Mouse (Mus musculus) left cerebral cortex, postnatal 36 days (tissue): ENCODE data around the gene Tubb3. TPM values are rescaled to one million over a fixed set of nuclear protein-coding genes. Genes with fewer than 3 reads are reported as not detected.
"Not testable (repeated sequence)": the region's sequence is repeated elsewhere in the genome, so short reads cannot be mapped to it uniquely, and the experiment has no call there.

ENCODE experiments used
- DNase-seq, 2 experiments: peaks; one replicate each; pipeline ENCODE4 v3.0.0; 2021 to 2022; ENCODE audit warnings: low spot score in 2 of 2, mixed read lengths in 1 of 2
- intact Hi-C: fragments of 180-260 bp; cut with DNase I; formaldehyde crosslinking; loops from one replicate; pipeline ENCODE4 v1.15.1; 2025
- total RNA-seq, 2 experiments: library from RNA; stranded (reverse); gene quantifications; 2 replicates each; pipeline ENCODE4 v1.2.3; 2021

The Tubb3 gene
- total RNA-seq, 2 experiments from 2014 or later: 399 to 458 TPM

DNA sequence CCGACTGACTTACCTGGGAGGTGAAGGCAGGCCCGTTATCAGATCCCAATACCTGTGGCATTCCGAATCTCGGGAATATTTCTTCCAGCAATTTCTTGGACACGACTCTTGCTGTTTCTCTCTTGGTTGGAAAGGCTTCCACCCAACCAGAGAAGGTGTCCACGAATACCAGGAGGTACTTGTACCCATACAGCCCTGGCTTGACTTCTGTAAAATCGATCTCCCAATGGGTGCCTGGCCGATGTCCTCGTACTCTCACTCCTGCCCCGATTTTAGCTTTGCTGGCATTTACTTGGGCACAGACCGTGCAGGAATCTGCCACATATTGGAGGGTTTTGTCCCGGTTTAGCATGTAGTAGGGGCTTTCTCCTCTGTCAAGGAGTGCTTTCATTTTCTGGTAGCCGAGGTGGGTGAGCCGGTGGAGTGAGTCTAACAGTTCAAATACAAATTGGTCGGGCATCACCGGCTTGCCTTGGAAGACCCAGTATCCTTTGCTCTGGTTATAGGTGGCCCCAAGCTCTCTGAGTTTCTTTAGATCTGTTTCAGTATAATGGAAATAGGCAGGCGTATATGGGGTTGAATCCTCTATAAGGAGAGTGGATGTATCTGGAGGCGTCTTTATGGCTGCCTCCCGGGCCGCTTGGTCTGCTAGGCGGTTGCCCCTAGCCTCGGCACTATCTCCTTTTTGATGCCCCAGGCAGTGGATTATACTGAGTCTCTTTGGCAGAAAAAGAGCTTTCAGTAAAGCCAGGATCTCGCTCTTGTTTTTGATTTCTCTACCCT, 17.9 kb downstream of the Tubb3 start:
- no peak for DNase-seq
- intact Hi-C loops: no loop called here

- intact Hi-C loops, DNase-seq: not testable (repeated sequence)
Measured at GRCm38 (mm10) chr8:123429722-123430013, 18.4 kb downstream of the Tubb3 start.

DNA sequence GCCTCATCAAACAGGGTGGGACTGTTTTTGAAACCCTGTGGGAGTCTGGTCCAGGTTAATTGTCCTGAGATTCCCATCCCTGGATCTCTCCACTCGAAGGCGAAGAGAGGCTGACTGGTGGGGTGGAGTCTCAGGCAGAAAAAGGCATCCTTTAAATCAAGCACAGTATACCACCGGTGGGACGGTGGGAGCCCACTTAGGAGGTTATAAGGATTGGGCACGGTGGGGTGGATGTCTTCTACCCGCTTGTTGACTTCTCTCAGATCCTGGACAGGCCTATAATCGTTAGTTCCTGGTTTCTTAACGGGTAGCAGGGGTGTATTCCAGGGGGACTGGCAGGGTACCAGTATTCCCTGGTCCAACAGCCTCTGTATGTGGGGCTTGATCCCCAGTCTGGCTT, 19.7 kb downstream of the Tubb3 start:
- DNase-seq, intact Hi-C loops: not testable (repeated sequence)

GRCm38 (mm10) chr8:123431616-123432365, 20.6 kb downstream of the Tubb3 start:
- intact Hi-C loops: no loop called here
- no peak for DNase-seq

GRCm38 (mm10) chr8:123432381-123432780, 21.2 kb downstream of the Tubb3 start:
- no peak for DNase-seq
- intact Hi-C loops: no loop called here

DNA sequence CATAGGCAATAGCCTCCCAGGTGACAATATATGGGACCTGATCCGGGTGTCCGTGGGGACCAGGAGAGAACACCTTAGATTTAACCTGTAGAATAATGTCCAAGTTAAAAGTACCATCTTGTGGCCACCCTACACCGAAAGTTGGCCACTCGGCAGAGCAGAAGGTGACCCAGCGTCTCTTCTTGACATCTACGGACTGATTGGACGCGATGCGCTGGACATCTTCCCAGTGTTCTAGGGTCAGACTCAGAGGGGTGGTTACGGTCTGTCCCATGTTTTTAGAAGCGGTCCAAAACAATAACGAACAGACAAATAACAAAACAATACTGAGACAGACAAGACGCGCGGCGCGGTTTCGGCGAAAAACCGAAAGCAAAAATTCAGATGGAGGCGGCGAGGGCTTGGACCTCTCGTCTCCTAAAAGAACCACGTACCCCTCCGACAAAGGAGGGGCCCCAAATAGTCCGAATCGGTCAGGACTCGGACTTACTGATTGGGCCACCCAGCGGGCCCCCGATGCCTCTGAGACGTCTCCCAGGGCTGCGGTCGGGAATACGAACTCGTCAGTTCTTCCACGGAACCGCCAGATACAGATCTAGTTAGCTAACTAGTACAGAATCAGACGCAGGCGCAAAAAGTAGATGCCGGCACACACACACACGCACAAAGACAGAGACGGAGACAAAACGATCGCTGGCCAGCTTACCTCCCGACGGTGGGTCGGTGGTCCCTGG, 22.2 kb downstream of the Tubb3 start:
- intact Hi-C loops, DNase-seq: not testable (repeated sequence)

DNA sequence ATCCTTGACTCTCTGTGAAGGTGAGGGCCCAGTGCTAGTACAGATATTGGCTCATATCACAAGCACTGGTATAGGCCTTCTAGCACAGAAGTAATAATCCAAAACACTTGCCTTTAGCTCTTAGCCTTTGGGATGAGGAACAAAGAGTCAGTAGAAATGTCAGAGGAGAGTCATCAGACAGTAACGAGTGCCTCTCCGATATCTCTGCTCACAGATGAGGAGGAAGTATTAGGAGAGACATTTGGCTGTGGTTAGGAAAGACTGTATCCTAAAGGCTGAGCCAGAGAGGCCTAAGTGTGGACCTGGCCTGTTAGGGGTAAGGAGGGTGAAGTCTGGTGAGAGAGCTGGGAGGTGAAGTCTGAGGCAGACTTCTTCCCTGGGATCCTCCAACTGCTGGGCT, 30.6 kb downstream of the Tubb3 start:
- intact Hi-C loops: loop anchor here (2.0 kb wide), 1 partner anchor 29 kb away; no protein-coding TSS in a partner anchor

DNA sequence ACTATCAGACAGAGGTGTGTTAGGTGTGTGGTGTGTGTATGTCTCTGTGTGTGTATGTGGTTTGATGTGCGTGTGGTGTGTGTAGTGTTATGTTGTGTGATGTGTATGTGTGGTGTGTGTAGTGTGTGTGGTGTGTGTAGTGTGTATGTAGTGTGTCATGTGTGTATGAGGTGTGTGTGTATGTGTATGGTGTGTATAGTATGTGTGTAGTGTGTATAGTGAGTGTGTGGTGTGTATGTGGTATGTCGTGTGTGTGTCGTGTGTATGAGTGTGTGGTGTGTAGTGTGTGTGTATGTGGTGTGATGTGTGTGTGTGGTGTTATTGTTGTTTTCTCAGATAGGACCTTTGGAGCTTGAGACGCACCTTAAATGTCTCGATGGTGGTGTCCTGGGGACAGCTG, 31.1 kb downstream of the Tubb3 start:
- no peak for DNase-seq
- intact Hi-C loops: loop anchor here (2.0 kb wide), 1 partner anchor 30 kb away; no protein-coding TSS in a partner anchor

More for the DNA sequence above, 30.6 kb downstream of the Tubb3 start:
- no peak for DNase-seq

DNA sequence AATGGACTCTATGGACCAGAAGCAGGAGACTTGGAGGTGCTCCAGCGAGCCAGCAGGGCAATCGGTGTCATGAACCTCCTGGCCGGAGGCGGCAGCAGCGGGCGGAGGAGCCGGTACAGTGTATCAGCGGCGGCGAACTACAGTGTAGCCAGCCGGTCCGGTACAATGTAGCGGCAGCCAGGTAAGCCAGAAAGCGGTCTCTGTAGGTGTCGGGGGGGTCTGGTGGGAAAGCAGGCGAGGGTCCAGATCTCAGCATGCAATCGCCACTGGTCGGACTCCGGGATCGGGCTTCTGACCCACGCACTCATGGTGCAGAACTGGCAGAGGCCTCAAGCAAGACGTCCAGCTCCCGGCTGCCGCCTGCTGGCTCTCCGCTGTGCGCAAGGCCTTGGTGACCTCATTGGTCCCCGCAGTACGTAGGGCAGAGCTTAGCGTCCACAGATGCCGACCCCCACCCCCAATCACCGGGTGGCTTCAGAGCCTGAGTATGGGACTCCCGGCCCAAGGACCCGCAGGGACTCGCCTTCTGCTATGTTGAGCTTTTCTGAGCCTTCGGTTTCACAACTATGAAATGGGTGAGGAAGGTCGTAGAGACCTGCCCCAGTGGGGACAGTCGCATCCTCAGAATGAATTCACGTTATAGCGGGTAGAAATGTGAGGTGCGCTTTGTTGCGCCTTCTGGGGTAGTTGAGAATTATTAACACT, 31.8 kb downstream of the Tubb3 start:
- intact Hi-C loops: loop anchor here (2.0 kb wide), 1 partner anchor 30 kb away; no protein-coding TSS in a partner anchor
- peak; percentile 94 to 95 for DNase-seq

DNA sequence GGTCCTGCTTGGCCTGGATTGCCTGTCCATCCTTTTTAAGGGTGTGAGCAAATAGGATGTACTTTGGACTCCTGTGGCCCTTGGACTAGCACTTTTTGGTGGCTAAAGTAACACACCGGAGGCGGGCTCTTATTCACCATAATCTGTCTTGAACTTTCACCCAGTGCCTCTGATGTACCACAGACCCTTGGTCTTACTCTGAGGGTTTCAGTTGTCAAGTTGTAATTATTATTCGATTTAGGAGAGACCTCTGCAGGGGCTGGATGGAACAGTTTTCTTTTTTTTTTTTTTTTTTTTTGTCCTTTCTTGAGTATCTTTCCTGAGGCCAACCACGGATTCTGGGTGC, 32.3 kb downstream of the Tubb3 start:
- DNase-seq: no peak
- intact Hi-C loops: loop anchor here (2.0 kb wide), 1 partner anchor 31 kb away; no protein-coding TSS in a partner anchor

DNA sequence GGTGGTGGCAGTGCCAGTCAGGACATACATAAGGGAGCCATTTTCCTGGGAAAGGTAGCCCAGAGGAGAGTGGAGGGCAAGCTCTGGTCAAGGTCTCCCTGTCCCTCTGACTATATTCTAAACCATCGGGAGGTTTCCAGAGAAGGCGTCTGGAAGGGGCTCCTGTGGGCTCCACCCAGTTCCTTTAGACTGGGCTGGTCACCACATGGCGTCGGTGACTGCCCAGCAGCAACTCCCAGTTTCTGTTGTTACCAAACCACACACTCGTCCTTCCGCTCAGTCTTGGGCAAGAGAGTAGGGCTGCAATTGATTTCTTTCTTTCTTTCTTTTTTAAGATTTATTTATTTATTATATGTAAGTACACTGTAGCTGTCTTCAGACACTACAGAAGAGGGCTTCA, 32.9 kb downstream of the Tubb3 start:
- intact Hi-C loops: no loop called here
- no peak for DNase-seq

DNA sequence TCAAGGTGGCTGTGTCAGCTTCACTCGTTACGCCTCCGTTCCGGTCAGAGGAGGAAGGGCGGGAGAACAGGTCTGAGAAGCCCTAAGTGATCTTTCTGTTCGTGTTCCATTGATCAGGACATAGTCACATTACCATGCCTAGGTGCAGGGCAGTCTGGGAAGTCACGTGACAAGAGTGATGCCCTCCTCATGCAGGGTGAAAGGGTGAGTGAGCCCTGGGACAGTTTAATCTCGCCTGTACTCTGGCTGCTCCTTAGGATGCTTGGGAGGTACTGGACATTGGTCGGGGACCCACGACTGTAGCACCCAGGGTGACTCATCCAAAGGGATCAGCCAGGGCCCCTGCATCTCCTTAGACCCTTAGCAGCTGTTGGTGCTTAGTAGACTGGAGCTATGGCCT, 34.8 kb downstream of the Tubb3 start:
- intact Hi-C loops: no loop called here
- no peak for DNase-seq

- DNase-seq: no peak
- intact Hi-C loops: no loop called here
Measured at GRCm38 (mm10) chr8:123446799-123447198, 35.6 kb downstream of the Tubb3 start.

GRCm38 (mm10) chr8:123450783-123451182, 39.6 kb downstream of the Tubb3 start:
- no peak for DNase-seq
- intact Hi-C loops: no loop called here

DNA sequence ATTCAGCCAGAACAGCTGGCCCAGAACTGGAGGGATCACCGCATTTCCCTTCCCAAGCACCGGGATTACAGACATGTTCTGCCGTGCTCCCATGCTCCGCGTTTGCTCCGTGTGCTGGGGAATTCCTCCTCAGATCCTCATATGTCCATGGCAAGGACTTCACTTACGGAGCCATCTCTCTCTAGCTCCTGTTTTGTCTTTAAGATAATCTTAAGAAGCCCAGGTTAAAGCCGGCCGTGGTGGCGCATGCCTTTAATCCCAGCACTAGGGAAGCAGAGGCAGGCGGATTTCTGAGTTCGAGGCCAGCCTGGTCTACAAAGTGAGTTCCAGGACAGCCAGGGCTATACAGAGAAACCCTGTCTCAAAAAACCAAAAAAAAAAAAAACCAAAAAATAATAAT, 40.5 kb downstream of the Tubb3 start:
- DNase-seq, intact Hi-C loops: not testable (repeated sequence)

GRCm38 (mm10) chr8:123452149-123452548, 40.9 kb downstream of the Tubb3 start:
- DNase-seq: no peak
- intact Hi-C loops: no loop called here

DNA sequence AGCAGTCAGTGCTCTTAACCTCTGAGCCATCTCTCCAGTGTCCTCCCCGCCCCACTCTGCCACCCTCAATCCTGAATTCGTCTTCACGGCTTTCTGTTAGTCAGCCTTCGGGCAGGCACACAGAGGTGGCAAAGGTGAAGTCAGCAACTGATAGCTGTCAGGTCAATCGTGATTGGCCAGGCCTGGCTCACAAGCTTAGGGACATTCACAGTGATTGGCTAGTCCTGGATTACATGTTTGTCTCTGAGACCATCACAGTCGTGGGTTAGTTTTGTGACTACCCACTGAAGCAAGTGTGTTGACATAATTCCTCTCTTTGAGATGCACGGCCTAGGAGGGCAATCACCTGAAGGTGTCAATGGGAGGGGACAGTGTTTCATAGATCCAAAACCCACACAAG, 42.1 kb downstream of the Tubb3 start:
- intact Hi-C loops: no loop called here
- no peak for DNase-seq

- no peak for DNase-seq
- intact Hi-C loops: no loop called here
Measured at GRCm38 (mm10) chr8:123453951-123454350, 42.7 kb downstream of the Tubb3 start.

- DNase-seq: no peak
- intact Hi-C loops: no loop called here
Measured at GRCm38 (mm10) chr8:123454559-123454958, 43.3 kb downstream of the Tubb3 start.

- no peak for DNase-seq
- intact Hi-C loops: no loop called here
Measured at GRCm38 (mm10) chr8:123463651-123464050, 52.4 kb downstream of the Tubb3 start.
